Mouse (Mus musculus) neutrophil, adult 5-6 weeks (primary cell): Measurements from ENCODE around the gene Sept5. TPM values are rescaled to one million over a fixed set of nuclear protein-coding genes. Genes with fewer than 3 reads are reported as not detected.
A peak's percentile ranks its signal among the peaks of the same experiment; 100 is the strongest.

Experiments
- ATAC-seq: fragments of 151-379, 151-347 bp; 2 replicates; pipeline ENCODE4 v1.8.0; 2017; ENCODE audit warnings: mild to moderate bottlenecking, moderate TSS enrichment; ENCODE audit not compliant: insufficient number of reproducible peaks, poor library complexity, low FRiP score, severe bottlenecking; ENCODE audit errors: extremely low read depth
- total RNA-seq: library from RNA; stranded (forward); fragments of 200-1000 nt; gene quantifications from 2 replicates; pipeline ENCODE4 v1.2.3, GENCODE M21; 2017

Sept5 gene
- total RNA-seq, result 2.2 and 3.6 TPM in 2 replicates

- ATAC-seq, result no peak
These were observed at the start of gene Sept5 for GRCm38 (mm10) chr16:18629390-18630231. Sept5 (minus strand) TSS chr16:18629954.

GRCm38 (mm10) chr16:18679112-18679511 is 49.4 kb upstream of the Sept5 start:
- no peak for ATAC-seq

DNA sequence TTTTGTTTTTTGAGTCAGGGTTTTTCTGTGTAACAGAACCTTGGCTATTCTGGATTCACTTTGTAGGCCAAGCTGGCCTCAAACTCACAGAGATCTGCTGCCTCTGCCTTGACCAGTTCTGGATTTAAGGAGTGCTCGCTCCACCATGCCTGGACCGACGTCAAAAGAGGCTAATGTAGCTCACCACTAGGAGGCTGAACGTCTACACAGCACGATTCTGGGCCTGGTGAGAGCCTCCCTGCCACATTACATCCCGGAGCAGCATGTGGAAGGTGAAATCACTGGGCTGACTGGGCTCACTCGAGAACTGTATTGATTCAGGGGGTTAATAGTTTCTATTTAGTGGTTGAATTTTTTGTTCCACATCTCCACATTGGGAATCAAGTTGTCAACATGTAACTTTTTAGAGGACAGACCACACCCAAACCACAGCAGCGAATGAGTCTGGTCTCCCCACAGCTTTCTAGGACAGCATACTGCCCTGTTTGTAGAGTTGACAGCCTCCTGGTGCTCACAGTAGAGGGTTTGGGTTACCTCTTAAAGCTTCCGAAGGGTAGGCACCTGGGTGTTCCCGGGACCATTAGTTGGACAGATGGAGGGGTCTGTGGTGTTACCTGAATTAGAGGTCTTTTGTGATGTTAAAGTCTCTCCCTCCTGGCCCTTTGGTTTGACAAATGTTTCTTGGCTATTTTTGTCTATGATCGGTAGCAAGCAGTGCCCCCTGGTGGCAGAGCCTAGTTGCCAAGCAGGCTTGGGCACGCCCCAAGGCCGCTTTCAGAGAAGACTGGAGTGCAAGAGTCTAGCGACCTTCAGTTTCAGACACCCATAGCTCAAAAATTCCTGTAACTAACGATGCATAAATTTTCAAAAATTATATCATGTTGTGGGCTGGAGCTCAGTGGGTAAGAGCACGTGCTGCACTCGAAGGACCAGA is 48.3 kb upstream of the Sept5 start:
- ATAC-seq, result peak; percentile 56; the same call in 1 of the 2 replicates

DNA sequence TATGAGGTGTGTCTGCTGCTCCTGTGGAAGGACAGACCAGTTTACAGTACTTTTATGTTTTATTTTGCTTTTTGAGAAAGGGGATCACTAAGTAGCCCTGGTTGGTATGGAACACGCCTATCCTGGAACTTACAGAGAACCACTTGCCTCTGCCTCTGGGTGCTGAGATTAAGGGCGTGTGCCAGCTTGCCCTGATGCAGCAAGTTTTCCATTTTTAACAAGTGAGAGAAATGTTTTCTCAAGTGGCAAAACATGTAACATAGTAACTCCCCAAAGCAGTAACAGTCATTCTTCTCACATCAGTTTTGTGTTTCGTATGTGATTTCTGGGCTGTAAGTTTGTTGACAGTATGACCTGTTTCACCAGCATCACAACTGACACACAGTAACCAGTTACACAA is 43.3 kb upstream of the Sept5 start:
- no peak for ATAC-seq

GRCm38 (mm10) chr16:18672027-18672426 is 42.3 kb upstream of the Sept5 start:
- ATAC-seq, result no peak

GRCm38 (mm10) chr16:18669914-18670313 is 40.2 kb upstream of the Sept5 start:
- ATAC-seq, result no peak

GRCm38 (mm10) chr16:18658597-18658996 is 28.8 kb upstream of the Sept5 start:
- ATAC-seq, result no peak

- ATAC-seq, result peak; percentile 63
These were observed 25.8 kb upstream of the Sept5 start for GRCm38 (mm10) chr16:18655372-18656098.

DNA sequence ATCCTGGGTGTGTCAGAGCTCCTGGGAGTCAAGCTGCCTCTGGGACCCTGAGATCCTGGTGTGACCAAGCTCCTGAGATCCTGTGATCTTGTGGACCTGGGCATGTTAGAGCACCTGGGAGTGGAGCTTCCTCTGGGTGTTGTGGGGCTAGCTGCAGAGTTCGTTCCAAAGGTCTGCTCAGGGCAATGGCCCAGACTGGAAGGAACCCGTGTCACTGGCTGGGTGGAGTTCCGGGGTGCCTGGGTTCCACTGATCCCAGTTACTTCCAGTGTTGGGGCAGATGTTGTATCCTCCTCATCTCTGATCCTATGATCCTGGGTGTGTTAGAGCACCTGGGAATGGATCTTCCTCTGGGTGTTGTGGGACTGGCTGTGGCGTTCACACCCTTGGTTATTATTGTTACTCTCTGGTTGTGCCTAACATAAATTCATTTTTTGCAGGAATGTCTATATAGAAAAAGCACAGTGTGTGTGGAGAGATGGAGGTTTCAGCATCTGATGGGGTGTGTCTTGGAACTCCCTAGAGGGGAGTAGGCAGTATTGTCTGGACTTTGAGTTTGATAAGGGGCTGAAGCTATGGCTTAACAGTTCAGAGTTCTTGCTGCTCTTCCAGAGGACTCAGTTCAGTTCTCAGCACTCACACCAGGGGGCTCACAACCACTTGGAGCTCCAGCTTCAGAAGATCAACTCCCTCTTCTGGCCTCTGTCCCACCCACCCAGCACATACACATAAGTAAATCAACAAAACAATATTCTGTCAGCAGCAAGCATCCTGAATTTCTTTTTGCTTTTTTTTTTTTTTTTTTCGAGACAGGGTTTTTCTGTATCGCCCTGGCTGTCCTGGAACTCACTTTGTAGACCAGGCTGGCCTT is 23.8 kb upstream of the Sept5 start:
- no peak for ATAC-seq

DNA sequence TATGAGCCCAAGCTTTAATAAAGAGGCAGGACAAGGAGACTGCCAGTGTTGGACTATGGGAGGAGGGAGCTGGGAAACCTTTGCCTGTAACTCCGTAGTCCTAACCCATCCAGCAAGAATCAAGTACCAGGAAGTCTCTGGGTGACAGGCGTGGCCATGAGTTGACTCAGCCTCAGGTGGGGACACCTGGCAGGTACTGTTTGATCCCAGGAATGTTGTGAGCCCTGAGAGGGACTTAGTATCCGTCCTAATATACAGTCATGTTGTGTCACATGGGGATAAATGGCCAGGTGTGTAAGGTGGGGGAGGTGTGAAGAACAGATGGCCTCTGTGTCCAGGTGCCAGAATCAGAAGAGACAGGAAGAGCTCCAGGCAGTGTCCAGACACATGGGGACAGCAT is 19.4 kb upstream of the Sept5 start:
- ATAC-seq, result no peak

GRCm38 (mm10) chr16:18645329-18645728 is 15.6 kb upstream of the Sept5 start:
- no peak for ATAC-seq

DNA sequence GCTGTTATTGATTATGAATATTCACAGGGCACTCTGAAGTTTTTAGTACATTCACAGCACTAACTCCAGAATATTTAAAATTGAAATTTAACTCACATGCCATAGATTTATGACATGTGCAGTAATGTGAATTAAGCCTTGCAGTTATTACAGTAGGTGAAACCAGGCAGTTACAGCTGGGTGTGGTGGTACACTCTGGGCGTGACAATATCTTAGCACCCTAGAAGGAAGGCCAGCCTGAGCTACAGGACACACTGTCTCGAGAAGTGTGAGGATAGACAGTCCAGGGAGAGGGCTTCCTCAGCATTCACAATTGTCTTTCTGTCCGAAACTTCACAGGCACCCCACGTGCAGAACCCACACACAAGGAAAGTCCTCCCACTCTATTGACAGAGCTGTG is 14.7 kb upstream of the Sept5 start:
- ATAC-seq, result no peak

GRCm38 (mm10) chr16:18643406-18643998 is 13.7 kb upstream of the Sept5 start:
- ATAC-seq, result no peak

DNA sequence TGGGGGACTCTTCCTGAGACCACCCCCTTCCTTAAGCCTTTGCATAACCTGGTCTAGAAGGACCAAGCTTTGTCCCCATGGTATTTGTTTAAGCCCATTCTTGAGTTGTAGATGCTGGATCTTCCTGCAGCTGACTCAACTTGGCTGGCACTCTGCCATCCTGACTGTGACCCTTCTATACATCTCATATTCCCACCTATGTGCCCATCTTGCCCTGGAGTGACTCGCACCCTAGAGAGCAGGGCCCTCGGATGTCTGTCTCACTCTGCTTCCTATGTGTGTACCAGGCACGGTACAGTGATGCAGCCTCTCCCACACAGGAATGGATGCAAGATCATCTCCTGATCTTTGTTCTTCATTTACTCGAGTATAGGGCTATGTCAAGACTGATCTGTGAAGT is 13.1 kb upstream of the Sept5 start:
- ATAC-seq, result no peak

DNA sequence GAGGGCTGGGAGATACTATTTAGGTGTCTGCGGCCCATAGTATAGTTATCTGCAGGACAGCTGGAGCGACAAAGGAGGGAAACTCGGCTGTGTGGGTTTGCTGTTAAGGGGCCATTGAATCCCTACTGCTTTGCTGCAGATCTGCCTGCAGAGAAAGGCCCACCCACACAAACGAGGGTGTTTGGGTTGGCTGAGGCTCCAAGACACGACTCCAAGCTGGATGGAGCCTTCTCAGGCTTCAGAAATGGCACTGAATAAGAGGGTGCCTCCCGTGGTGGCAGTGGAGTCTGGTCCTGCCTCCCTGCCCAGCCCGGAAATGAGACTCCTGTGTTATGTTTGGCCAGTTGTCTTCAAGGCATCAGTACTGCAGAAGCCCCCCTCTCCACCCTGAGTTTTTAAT is 12.5 kb upstream of the Sept5 start:
- ATAC-seq, result no peak

DNA sequence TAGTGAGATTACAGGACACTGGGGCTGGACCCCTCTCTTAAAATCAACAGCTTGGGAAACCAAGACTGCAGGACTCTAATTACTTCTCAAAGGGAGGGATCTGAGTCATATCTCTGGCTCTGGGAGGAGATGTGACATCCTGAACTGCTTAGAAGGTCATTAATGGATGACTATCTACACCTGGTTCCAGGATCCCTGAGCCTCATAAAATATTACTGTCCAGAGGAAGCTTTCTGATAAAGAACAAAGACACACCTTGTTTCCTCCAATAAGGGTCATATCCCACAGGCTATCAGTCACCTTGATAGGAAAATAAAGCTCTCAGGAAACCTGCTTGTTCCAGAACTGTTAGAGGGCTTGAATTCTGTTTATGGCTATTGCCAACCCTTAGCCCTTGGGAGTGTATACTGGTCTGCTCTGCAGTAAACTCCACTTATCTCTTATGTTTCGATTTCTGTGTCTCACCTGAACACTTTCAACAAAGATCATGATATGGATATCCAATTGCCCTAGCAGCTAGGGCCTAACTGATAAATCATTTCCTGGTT is 9.7 kb upstream of the Sept5 start:
- ATAC-seq, result no peak

DNA sequence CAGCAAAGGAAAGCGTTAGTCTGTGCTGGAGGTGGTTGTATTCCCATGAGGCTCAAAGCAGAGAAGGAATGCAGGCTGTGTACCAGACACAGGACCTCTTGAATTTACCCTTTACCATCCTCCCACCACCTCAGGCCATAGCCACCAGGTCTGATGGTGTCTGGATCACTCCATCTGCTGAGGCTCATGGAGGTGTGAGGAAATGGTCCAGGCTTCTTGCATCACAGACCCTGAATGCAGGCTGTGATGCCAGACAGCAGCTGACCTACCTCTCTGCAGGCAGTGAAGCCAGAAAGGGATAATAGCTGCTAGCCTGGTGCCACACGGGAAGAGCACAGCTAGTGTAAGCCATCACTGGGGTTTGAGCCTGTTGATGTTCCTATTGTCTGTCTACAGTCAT is 8.6 kb upstream of the Sept5 start:
- ATAC-seq, result no peak

DNA sequence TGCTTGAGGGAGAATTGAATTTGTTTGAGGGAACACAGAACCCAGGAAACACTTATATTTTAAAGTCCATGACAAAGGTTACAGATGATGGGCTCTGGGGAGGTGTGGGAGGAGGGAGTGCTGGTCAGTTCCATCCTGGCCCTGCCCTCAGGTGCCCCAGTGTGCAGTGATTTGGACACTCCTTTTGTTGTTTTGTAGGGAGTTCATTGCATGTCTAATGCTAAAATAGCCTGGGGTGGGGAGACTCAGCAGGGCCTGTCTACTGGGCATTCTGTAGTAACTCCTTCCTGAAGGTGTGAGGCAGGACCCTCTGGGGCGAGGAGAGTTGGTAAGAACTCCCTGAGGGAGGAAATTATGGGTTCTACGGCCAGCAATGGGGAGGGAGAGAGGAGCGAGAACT is 7.0 kb upstream of the Sept5 start:
- ATAC-seq, result no peak
